Mouse (Mus musculus) embryonic fibroblast, embryonic 13.5 days (primary cell): ENCODE data around the gene Plaur.

ENCODE experiments used
- CTCF ChIP-seq: IDR thresholded peaks from 2 replicates; pipeline ENCODE4 v1.5.1; 2011; ENCODE audit warnings: mild to moderate bottlenecking, control low read depth, low read length, moderate library complexity, borderline replicate concordance; ENCODE audit not compliant: insufficient read depth
- POLR2A ChIP-seq: IDR thresholded peaks from 2 replicates; pipeline ENCODE4 v1.6.1; 2011; ENCODE audit warnings: low read depth, mild to moderate bottlenecking, control low read depth, low read length, moderate library complexity

DNA sequence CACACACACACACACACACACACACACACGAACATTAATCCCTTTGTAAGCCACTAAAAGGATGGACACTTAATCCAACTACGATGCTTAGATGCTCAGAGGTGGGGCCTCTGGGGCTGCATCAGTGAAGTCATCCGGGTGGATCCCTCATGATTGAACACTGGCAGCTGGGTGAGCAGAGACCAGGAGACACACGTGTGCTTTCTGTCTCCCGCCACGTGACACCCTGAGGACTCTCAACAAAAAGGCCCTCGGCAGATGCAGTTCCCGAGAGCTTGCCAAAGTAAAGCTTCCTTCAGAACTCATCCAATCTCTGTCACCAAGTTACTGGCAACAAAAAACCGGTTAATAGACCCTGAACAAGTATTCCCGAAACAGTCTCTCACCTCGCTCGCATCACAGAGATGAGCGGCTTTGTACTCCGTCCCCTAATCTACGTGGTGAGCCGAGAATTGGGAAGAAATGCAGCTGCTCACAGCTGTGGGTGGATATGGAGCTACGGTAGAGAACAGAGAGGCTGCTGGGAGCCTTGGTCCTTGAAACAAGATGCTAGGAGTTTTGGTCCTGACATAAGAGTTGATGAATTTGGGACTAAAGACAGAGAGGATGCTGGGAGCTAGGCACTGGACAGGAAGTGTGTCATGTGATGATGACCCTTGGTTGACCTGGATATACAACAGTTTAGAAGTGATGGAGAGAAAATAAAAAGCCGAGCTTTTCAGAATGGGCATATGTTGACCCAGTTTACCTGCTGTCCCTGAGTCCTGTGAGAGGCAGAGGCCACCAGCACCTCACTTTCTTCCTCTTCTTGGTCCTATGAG lies 18.0 kb downstream of the Plaur start:
- TF ChIP-seq POLR2A: no peak
- TF ChIP-seq CTCF: no peak
